Mouse (Mus musculus): ENCODE results near the gene Sigmar1.

GRCm38 (mm10) chr4:41739260-41739659, 16.7 kb downstream of the Sigmar1 start:
- no peak for TF ChIP-seq CTCF (IDR thresholded peaks at IDR 0.05; ENCODE audit: low read depth, low read length)
- no peak for TF ChIP-seq POLR2A (IDR thresholded peaks at IDR 0.05; ENCODE audit: extremely low read depth, insufficient read depth, low read length)
